Mouse (Mus musculus) spleen, adult 2 months (tissue): ENCODE measurements at regions not wholly inside any gene's neighbourhood (a gene's known extent, or its start where the extent isn't known, plus 50 kb on each side); places are given as distances from the start of the nearest gene placed in this dataset.

Experiments
- DNase-seq, 2 experiments: peaks; one replicate each; pipeline versions ENCODE4 v3.0.0 to v3.0.0-alpha.2; 2012 to 2021; ENCODE audit warnings: low spot score in 2 of 2, low read depth in 1 of 2
- H3K27ac ChIP-seq: fragments of 200-500 bp; 2 replicates; pipeline ENCODE4 v1.5.1; 2012; ENCODE audit warnings: low read length, inconsistent platforms; ENCODE audit not compliant: insufficient read depth
- H3K27me3 ChIP-seq: fragments of 200-500 bp; 2 replicates; pipeline ENCODE4 v1.6.1; 2012; ENCODE audit warnings: mild to moderate bottlenecking, moderate library complexity, low read length, inconsistent platforms; ENCODE audit not compliant: control insufficient read depth, insufficient read depth
- H3K36me3 ChIP-seq: fragments of 200-500 bp; 2 replicates; pipeline ENCODE4 v1.6.1; 2012; ENCODE audit warnings: mild to moderate bottlenecking, low read length, inconsistent platforms; ENCODE audit not compliant: control insufficient read depth, insufficient read depth
- H3K4me1 ChIP-seq: fragments of 200-500 bp; 2 replicates; pipeline ENCODE4 v1.6.1; 2011; ENCODE audit warnings: inconsistent platforms; ENCODE audit not compliant: control insufficient read depth, insufficient read depth, insufficient read length
- H3K4me3 ChIP-seq: fragments of 200-500 bp; 2 replicates; pipeline ENCODE4 v1.5.1; 2011; ENCODE audit warnings: mild to moderate bottlenecking, inconsistent platforms; ENCODE audit not compliant: insufficient read depth, insufficient read length; ENCODE audit errors: extremely low read depth
- CTCF ChIP-seq: fragments of 200-500 bp; IDR thresholded peaks from 2 replicates; pipeline ENCODE4 v1.5.1; 2011; ENCODE audit warnings: mild to moderate bottlenecking, inconsistent platforms; ENCODE audit not compliant: insufficient read depth, insufficient read length, insufficient replicate concordance; ENCODE audit errors: extremely low read depth
- POLR2A ChIP-seq: fragments of 200-500 bp; IDR thresholded peaks from 2 replicates; pipeline ENCODE4 v1.6.1; 2011; ENCODE audit warnings: low read depth, low read length, inconsistent platforms
- WGBS: fragments of 180-500 bp; shearing (Covaris S2); methylation state at CpG from one replicate; pipeline ENCODE4 v1.1.7; 2018; 5-methylcytosine and 5-hydroxymethylcytosine counted together

GRCm38 (mm10) chr8:103808171-103808570 lies 293.3 kb upstream of the Cdh5 start:
- WGBS, result 82% methylated on average over 5 of the region's 5 CpGs
- no peak for DNase-seq
- no peaks in the 10 kb centered on the region for H3K27me3 ChIP-seq
- no peaks in the 10 kb centered on the region for H3K4me1 ChIP-seq
- H3K4me3 ChIP-seq, result no peak overlapping the region
- no peak for TF ChIP-seq POLR2A
- TF ChIP-seq CTCF, result no peak
- no peaks in the 10 kb centered on the region for H3K36me3 ChIP-seq
- H3K27ac ChIP-seq, result no peak overlapping the region

DNA sequence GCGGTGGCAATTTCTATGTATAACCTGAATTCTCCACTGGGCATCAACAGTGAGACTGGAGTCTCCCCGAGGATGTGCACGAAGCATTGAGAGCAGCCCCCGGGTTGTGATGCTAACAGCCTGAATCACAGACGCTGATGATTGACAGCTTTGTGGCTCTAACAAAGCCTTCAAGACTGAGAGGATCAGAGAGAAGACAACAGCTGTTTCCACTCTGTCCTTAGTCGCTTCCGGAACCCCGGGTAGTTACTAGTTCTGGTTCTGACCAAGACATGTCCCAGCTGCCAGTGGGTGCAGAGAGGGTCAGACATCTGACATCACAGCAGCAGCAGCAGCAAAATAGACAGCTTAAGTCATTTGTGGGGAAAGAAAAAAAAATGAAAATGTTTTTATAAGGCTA lies 292.8 kb upstream of the Cdh5 start:
- DNase-seq, result no peak
- no peaks in the 10 kb centered on the region for H3K36me3 ChIP-seq
- H3K4me1 ChIP-seq, result no peaks in the 10 kb centered on the region
- no peak overlapping the region for H3K27ac ChIP-seq
- TF ChIP-seq CTCF, result no peak
- TF ChIP-seq POLR2A, result no peak
- WGBS, result 84% methylated on average over 8 of the region's 8 CpGs
- H3K4me3 ChIP-seq, result no peak overlapping the region
- H3K27me3 ChIP-seq, result no peaks in the 10 kb centered on the region

DNA sequence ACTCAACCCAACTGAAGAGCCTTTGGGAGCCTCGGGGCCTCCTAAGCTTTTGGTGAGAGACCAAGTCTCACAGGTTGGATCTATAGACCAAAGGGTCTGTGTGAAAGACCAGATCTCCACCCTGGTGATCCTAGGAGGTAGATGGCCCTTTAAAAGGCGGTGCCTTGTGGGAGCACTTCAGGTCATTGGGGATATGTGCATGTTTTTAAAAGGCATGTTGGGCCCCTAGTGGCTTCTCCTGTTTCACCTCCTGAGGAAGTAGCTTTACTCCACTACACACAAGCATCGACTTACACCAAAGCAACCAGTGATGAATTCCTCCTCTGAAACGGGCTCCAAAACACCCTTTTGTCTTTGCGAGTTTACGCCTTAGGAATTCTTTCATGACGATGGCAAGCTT lies 292.3 kb upstream of the Cdh5 start:
- no peak for TF ChIP-seq CTCF
- no peak for TF ChIP-seq POLR2A
- no peaks in the 10 kb centered on the region for H3K4me1 ChIP-seq

DNA sequence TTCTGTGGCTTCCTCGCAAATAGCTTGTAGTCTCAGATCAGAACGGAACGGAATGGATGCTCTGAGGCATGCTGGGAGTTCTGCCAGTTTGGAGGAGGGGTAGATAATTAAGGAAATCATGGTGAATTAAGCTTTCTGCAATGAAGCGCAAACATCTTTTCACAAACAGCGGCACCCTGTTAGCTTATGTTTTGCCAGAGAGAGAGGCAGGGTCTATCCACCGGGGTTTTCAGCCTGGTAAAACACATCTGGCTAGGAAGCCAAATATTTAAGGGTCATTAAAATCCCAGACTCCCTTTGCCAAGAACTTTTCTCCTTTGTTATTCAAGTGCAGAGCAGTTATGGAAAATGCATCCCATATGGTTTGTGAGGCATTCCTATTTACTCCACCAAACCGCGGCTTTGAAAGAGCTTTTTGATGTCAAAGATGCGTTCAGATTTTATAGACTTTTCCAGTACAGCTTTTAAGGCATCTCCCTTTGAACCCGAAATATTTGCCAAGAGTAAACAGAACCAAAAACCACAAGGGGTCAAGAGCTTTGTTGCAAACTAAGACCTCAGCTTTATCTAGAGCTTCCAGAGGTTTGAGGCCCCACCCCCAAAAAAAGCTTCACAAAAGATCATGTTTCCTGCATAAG lies 287.4 kb upstream of the Cdh5 start:
- WGBS, result 53% methylated on average over 10 of the region's 10 CpGs
- no peak overlapping the region for H3K4me3 ChIP-seq
- no peaks in the 10 kb centered on the region for H3K36me3 ChIP-seq
- DNase-seq, result no peak
- no peak overlapping the region for H3K27ac ChIP-seq
- no peaks in the 10 kb centered on the region for H3K4me1 ChIP-seq
- no peaks in the 10 kb centered on the region for H3K27me3 ChIP-seq
- TF ChIP-seq CTCF (no peak), POLR2A (no peak)

More for the DNA sequence above, 292.3 kb upstream of the Cdh5 start:
- H3K36me3 ChIP-seq, result no peaks in the 10 kb centered on the region
- 0 out of 2 replicates have a peak overlapping the region, but pooled peaks have one; percentile 28 for H3K27ac ChIP-seq
- H3K4me3 ChIP-seq, result no peak overlapping the region
- H3K27me3 ChIP-seq, result no peaks in the 10 kb centered on the region
- DNase-seq, result no peak
- 67% methylated on average over 7 of the region's 7 CpGs for WGBS

DNA sequence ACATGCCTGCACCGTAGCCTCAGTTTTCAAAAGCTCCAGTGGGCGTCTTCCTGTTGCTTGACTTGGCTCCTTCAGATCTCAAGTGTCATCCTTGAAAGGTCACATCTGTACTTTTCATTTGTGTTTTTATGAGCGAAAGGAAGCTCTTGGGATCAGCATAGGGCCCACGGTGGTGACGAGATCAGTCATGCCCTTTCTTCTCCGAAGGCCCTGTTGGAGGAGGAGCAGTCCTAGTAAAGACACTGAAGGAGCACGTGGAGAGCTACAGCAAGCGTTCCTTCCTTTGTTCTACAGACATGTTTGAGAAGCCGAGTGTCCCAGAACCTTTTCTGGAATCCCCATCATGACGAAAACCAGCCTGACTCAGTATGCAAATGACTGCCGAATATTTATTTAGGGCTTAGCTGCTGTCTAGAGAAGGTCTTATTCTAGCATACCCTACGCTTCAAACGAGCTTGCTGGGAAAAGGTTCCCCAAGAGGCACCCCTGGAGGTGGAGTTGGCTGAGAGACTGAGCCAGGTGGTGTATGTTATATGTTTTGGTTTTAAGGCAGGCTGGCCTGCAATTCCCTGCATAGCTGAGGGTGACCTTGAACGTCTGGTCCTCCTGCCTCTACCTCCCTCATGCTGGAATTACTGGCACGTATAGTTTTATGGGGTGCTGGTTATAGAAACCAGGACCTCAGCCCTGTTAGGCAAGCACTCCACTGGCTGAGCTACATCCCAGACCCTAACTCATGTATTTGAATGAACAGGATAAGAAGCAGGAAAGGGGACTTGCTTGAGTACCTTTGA lies 285.1 kb upstream of the Cdh5 start:
- no peak for TF ChIP-seq CTCF
- TF ChIP-seq POLR2A, result no peak
- Histone ChIP-seq H3K27ac (no peak overlapping the region), H3K4me3 (no peak overlapping the region), H3K36me3 (no peaks in the 10 kb centered on the region), H3K4me1 (no peaks in the 10 kb centered on the region), H3K27me3 (no peaks in the 10 kb centered on the region)
- 87% methylated on average over 15 of the region's 15 CpGs for WGBS
- no peak for DNase-seq

GRCm38 (mm10) chr8:103823541-103823940 lies 277.9 kb upstream of the Cdh5 start:
- WGBS, result 84% methylated on average over 7 of the region's 7 CpGs
- no peaks in the 10 kb centered on the region for H3K27me3 ChIP-seq
- H3K4me1 ChIP-seq, result no peaks in the 10 kb centered on the region
- H3K4me3 ChIP-seq, result no peak overlapping the region
- H3K36me3 ChIP-seq, result no peaks in the 10 kb centered on the region
- no peak for TF ChIP-seq POLR2A
- no peak for TF ChIP-seq CTCF
- DNase-seq, result no peak
- H3K27ac ChIP-seq, result no peak overlapping the region

- Histone ChIP-seq H3K4me3 (no peak overlapping the region), H3K27me3 (no peaks in the 10 kb centered on the region), H3K36me3 (no peaks in the 10 kb centered on the region), H3K27ac (no peak overlapping the region), H3K4me1 (no peaks in the 10 kb centered on the region)
- TF ChIP-seq POLR2A, result no peak
- whole genome bisulfite sequencing, result 43% methylated on average over 1 of the region's 1 CpGs
- DNase-seq, result no peak
These were observed 276.7 kb upstream of the Cdh5 start for GRCm38 (mm10) chr8:103824747-103825146.
